26 mouse cellular contexts compared by ENCODE assay signal in the genomic region with DNA sequence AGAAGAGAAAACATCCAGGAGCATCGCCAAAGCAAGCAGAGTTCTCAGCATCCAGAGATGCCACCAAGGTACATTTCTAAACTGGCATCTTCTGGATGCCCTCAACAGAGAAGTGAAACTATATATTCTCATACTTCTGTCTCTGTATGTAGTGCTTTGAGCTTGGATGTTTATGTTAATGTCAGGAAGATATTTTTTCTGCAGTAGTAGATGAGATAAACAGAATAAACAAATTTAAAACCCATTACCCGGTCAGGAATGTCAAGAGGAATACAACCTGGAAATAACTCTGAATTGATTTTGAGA.
"Had no signal": no experiment of that assay in that cellular context is flagged by ENCODE, and none has a peak within 500 bp of the region (broad histone marks: within the 10 kb centered on the region; RNA-seq: fewer than 3 reads in every experiment).

No protein-coding gene starts in this region.

- H3K27ac ChIP-seq: gastrocnemius, adult 2 months; heart, adult 2 months; heart, embryonic 13.5 days; heart, embryonic 15.5 days; hindbrain, embryonic 13.5 days; hindbrain, embryonic 15.5 days; hindbrain, postnatal 0 days; kidney, embryonic 15.5 days; kidney, postnatal 0 days; limb, embryonic 13.5 days; limb, embryonic 15.5 days had no signal

- H3K27me3 ChIP-seq: heart, embryonic 13.5 days; heart, embryonic 15.5 days; hindbrain, embryonic 13.5 days; hindbrain, embryonic 15.5 days; kidney, embryonic 15.5 days; limb, embryonic 13.5 days; limb, embryonic 15.5 days had no signal

- DNase-seq: gastrocnemius, adult 2 months; gastrocnemius, postnatal 10 days; gastrocnemius, postnatal 25 days; heart, adult 11 months; heart, postnatal 14 days; heart, postnatal 36 days; kidney, adult 11 months; kidney, adult 2 months; kidney, adult 9 months; kidney, postnatal 14 days; kidney, postnatal 36 days; layer of hippocampus, adult 9-11 months; layer of hippocampus, postnatal 36 days; left cerebral cortex, postnatal 4 days had no signal

- ATAC-seq: hindbrain, postnatal 0 days; intestine, embryonic 16.5 days had no signal

- H3K9me3 ChIP-seq: heart, embryonic 13.5 days; heart, embryonic 15.5 days; hindbrain, embryonic 13.5 days; kidney, embryonic 15.5 days; limb, embryonic 13.5 days; limb, embryonic 15.5 days had no signal

- H3K4me3 ChIP-seq: gastrocnemius, adult 2 months; heart, adult 2 months; heart, embryonic 13.5 days; heart, embryonic 15.5 days; hindbrain, embryonic 13.5 days; hindbrain, embryonic 15.5 days; kidney, embryonic 15.5 days; limb, embryonic 13.5 days; limb, embryonic 15.5 days had no signal

- H3K4me2 ChIP-seq: heart, embryonic 11.5 days; heart, embryonic 13.5 days; heart, embryonic 15.5 days; hindbrain, embryonic 13.5 days; hindbrain, embryonic 15.5 days; kidney, embryonic 15.5 days; limb, embryonic 13.5 days; limb, embryonic 15.5 days had no signal

- H3K9ac ChIP-seq: heart, embryonic 13.5 days; heart, embryonic 15.5 days; hindbrain, embryonic 13.5 days; hindbrain, embryonic 15.5 days; kidney, embryonic 15.5 days; limb, embryonic 13.5 days; limb, embryonic 15.5 days had no signal

- H3K36me3 ChIP-seq: heart, embryonic 13.5 days; heart, embryonic 15.5 days; hindbrain, embryonic 13.5 days; hindbrain, embryonic 15.5 days; kidney, embryonic 15.5 days; limb, embryonic 13.5 days; limb, embryonic 15.5 days had no signal

- H3K4me1 ChIP-seq: heart, embryonic 13.5 days; heart, embryonic 15.5 days; hindbrain, embryonic 13.5 days; hindbrain, embryonic 15.5 days; kidney, embryonic 15.5 days; limb, embryonic 13.5 days; limb, embryonic 15.5 days had no signal
